Mouse (Mus musculus): ENCODE measurements around the gene Thra. TPM values are rescaled to one million over a fixed set of nuclear protein-coding genes. Genes with fewer than 3 reads are reported as not detected.
"Not testable (repeated sequence)": the region's sequence is repeated elsewhere in the genome, so short reads cannot be mapped to it uniquely, and the experiment has no call there.

Gene Thra
- polyA plus RNA-seq, 1 experiment from 2014 or later, result 11.6 TPM

DNA sequence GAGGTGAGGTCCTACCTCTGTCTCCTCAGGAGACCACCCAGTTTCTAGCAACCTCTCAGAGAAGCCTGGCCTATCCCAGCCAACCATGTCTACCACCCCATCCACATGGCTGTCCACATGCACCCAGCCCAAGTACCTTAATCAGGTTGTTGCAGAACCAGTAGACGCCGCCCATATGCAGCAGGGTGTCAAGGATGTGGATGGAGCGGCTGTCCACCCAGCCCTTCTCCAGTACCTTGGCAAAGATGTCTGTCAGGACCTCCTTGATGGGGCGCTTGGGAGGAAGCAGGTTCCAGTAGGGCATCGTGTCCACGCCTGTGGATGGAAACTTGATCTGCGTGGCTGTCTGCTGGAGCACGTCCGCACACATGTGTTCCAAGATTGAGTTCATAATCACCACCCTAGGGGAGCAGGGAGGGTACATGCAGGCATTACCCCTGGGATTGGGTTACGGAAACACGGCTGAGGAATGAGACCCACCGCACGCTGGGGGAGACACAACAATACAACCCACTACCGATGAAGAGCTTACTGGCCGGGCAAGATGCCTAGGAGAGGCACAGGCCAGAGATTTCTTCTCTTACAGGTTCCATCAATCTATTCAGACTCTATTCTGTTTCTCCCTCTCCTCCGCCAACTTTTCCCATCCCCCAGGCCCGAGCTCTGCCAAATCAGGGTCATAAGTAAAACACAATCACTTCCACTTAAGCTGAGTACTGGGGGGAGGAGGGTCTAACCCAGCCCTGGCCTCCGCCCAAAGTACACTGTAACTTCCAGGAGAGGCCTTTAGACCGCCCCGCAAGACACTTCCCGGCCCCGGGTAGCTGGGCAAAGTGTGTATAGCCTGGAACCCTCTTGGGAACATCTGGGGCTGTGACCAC, 32.8 kb upstream of the Thra start:
- Histone ChIP-seq H3K4me3 (no peak overlapping the region), H3K36me3 (peaks cover 82% of the 10 kb centered on the region), H3K27me3 (ENCODE audit: low read depth, poor library complexity, severe bottlenecking) (no peaks in the 10 kb centered on the region), H3K27ac (no peak overlapping the region), H3K9me3 (replicated peaks) (no peaks in the 10 kb centered on the region), H3K4me1 (peaks cover 1% of the 10 kb centered on the region; the same call in 1 of the 2 replicates)
- no peak for DNase-seq (ENCODE audit: low spot score)
- 94% methylated on average over 22 of the region's 22 CpGs for WGBS

DNA sequence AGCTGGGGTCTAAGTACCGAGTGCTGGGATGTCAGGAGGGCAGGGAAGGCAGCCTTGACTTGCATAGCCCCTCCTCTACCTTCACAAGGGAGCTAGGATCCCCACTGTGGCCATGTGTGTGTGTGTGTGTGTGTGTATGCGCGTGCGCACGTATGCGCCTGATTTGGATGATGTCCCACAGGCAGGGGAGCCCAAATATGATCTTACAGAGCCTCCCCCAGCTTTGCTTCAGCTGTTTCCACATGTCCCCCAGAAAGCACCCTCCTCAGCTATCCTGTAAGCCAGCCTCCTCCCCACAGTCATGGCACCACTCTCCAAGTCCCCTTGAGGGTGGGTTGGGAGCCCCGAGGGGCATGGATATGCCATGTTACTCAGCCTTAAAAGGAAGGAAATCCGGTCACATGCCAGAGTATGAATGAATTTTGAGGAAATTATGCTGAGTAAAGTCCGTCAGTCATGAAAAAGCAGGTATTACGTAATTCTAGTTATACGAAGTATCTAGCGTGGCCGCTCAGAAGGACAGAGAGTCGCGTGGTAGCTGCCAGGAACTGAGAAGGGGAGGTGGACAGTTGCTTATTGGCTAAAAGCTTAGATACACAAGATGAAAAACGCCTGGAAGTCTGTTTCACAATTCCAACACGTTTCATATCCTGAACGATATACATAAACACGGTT, 32.0 kb upstream of the Thra start:
- Histone ChIP-seq H3K36me3 (peaks cover 90% of the 10 kb centered on the region), H3K4me1 (no peaks in the 10 kb centered on the region), H3K27ac (no peak overlapping the region), H3K4me3 (no peak overlapping the region), H3K9me3 (replicated peaks) (no peaks in the 10 kb centered on the region), H3K27me3 (ENCODE audit: low read depth, poor library complexity, severe bottlenecking) (no peaks in the 10 kb centered on the region)
- DNase-seq (ENCODE audit: low spot score), result no peak
- WGBS, result 93% methylated on average over 19 of the region's 19 CpGs

DNA sequence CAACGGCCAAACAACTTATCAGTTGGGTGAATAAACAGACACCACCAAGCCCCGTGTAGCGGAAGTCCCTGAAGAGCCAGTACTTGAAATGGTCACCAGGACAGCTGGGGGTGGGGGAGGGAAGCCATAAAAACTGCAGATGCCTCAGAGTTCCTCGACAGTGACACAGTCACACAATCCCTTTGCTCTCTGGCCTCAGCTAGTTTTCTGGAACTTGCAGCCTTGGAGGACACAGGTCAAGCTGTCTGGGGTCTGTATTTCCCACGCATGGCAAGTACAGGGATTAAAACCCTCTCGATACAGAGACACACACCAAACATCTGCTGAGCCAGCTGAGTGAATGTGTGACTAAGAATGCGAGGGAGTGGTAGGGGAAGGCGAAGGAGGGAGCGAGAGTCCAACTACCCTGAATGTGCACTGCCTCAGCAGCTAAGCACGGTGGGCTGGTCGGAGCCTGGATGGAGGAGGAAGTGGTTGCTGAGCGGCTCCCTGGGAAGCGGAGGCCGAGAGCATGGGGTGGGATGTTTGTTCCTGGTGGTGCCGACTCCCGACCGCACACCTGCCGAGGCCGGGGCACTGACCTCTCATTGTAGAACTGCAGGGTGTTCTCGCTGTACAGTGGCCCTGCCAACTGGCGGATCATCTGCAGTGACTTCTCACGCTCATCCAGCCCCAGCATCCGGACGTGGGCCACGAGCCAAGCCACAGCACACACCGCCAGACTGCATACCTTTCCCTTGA, 31.3 kb upstream of the Thra start:
- Histone ChIP-seq H3K9me3 (replicated peaks) (no peaks in the 10 kb centered on the region), H3K27me3 (ENCODE audit: low read depth, poor library complexity, severe bottlenecking) (no peaks in the 10 kb centered on the region), H3K4me3 (no peak overlapping the region), H3K36me3 (peaks cover 94% of the 10 kb centered on the region), H3K4me1 (no peaks in the 10 kb centered on the region), H3K27ac (no peak overlapping the region)
- no peak for DNase-seq (ENCODE audit: low spot score)
- 90% methylated on average over 26 of the region's 26 CpGs for WGBS

DNA sequence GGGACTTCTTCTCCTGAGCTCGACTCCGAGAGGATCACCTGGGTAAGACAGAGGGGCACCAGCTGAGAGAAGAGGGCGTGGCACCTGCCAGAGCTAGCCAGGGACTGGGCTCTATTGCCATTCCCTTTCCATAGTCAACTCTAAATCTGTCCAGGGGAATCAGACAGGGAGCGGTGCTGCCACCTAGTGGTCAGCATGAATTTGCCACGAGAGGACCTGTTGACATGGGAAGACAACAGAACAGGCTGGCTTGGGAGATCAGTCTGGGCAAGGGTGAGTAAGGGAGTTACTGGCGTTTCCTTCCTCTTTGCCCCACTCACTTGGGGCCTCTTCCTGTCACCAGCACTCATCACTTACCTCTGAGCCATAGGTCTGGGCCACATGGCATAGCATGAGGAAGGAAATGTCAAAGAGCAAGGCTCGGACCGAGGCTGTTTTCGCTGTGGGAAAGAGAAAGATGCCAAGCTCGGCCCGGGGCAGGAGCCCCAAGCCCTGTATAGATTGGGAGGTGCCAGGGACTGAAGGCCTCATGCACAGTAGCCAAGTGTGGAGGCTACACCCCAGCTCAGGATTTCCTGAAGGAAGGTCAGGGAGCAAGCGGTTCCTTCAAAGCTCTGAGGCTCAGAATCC, 29.9 kb upstream of the Thra start:
- Histone ChIP-seq H3K36me3 (peaks cover 94% of the 10 kb centered on the region), H3K4me1 (no peaks in the 10 kb centered on the region), H3K27me3 (ENCODE audit: low read depth, poor library complexity, severe bottlenecking) (no peaks in the 10 kb centered on the region), H3K9me3 (replicated peaks) (no peaks in the 10 kb centered on the region), H3K4me3 (no peak overlapping the region), H3K27ac (no peak overlapping the region)
- WGBS, result 58% methylated on average over 12 of the region's 12 CpGs
- peak; percentile 88 for DNase-seq (ENCODE audit: low spot score)

DNA sequence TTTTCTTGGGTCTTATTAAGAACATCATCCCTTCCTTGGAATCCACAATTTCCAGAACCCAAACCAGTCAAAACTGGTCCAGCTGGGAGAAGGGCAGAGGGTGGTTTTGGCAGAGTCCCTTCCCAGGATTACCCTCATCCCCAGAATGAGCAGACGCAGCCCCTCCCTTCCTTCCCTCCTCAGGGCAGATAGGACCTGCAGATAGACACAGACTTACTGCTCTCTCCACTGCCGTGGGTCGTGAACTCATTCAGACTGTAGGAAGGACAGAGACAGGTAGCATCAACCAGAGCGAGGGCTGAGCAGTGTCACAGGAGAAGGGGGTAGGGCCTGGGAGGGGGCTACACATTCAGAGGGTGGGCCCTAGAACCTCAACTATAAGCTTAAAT, 29.4 kb upstream of the Thra start:
- H3K27ac ChIP-seq, result no peak overlapping the region
- H3K27me3 ChIP-seq (ENCODE audit: low read depth, poor library complexity, severe bottlenecking), result no peaks in the 10 kb centered on the region
- no peak for DNase-seq (ENCODE audit: low spot score)
- H3K4me1 ChIP-seq, result no peaks in the 10 kb centered on the region
- no peaks in the 10 kb centered on the region for H3K9me3 ChIP-seq (replicated peaks)
- peaks cover 94% of the 10 kb centered on the region for H3K36me3 ChIP-seq
- 77% methylated on average over 4 of the region's 4 CpGs for WGBS
- no peak overlapping the region for H3K4me3 ChIP-seq

DNA sequence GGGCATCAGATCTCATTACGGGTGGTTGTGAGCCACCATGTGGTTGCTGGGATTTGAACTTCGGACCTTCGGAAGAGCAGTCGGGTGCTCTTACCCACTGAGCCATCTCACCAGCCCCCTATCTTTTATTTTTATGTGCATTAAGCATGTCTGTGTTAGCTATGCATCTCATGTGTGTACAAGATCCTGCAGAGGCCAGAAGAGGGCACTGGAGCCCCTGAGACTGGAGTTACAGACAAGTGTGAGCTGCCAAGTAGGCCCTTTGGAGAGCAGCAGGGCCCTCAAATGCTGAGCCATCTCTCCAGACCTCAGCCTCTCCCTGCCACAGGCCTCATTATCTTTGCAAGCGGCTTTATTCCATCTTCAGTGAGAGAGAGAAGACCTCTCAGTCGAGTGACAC, 28.4 kb upstream of the Thra start:
- H3K36me3 ChIP-seq, result peaks cover 94% of the 10 kb centered on the region
- 89% methylated on average over 6 of the region's 6 CpGs for WGBS
- H3K9me3 ChIP-seq (replicated peaks); H3K27me3 ChIP-seq (ENCODE audit: low read depth, poor library complexity, severe bottlenecking); H3K4me3 ChIP-seq; H3K27ac ChIP-seq; DNase-seq (ENCODE audit: low spot score); H3K4me1 ChIP-seq: not testable (repeated sequence)

DNA sequence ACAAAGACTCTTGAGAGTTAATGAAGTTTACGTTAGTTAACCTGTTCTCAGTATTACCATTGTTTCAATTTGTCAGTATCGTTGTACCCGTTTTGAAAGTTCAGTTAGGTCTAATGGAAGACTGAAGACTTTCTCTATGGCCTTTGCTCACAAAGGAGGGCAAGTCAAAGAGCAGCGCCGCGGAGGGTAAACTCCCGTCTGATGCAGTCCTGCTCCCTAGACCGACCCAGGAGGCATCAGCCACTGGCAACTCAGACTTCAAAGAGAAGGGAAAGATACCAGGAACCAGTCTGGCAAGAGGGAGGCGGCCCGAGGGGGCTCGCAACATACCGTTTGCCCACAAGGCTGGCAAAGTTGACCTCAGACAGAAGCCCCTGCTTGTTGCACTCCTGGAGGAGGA, 26.7 kb upstream of the Thra start:
- Histone ChIP-seq H3K27me3 (ENCODE audit: low read depth, poor library complexity, severe bottlenecking) (no peaks in the 10 kb centered on the region), H3K36me3 (peaks cover 93% of the 10 kb centered on the region), H3K9me3 (replicated peaks) (no peaks in the 10 kb centered on the region), H3K4me1 (peaks cover 11% of the 10 kb centered on the region), H3K4me3 (no peak overlapping the region), H3K27ac (no peak overlapping the region)
- 85% methylated on average over 12 of the region's 12 CpGs for WGBS
- no peak for DNase-seq (ENCODE audit: low spot score)

DNA sequence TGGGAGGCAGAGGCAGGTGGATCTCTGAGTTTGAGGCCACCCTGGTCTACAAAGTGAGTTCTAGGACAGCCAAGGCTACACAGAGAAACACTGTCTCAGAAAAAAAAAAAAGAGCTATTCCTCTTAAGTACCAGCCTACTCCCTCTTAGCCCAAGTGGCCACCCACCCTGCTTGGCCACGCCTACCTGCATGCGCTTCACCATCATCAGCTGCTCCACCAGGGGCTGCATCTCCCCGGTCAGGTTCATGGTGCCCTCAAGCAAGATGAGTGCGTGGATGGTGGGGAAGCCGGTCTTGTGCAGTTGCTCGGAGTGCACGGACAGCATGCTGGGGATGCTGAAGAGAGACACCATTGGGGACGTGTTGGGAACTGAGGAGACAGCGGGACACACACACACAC, 24.5 kb upstream of the Thra start:
- H3K9me3 ChIP-seq (replicated peaks), result no peaks in the 10 kb centered on the region
- peaks cover 83% of the 10 kb centered on the region for H3K36me3 ChIP-seq
- no peak overlapping the region for H3K27ac ChIP-seq
- DNase-seq (ENCODE audit: low spot score), result no peak
- peaks cover 14% of the 10 kb centered on the region for H3K4me1 ChIP-seq
- no peaks in the 10 kb centered on the region for H3K27me3 ChIP-seq (ENCODE audit: low read depth, poor library complexity, severe bottlenecking)
- WGBS, result 94% methylated on average over 9 of the region's 9 CpGs
- no peak overlapping the region for H3K4me3 ChIP-seq

DNA sequence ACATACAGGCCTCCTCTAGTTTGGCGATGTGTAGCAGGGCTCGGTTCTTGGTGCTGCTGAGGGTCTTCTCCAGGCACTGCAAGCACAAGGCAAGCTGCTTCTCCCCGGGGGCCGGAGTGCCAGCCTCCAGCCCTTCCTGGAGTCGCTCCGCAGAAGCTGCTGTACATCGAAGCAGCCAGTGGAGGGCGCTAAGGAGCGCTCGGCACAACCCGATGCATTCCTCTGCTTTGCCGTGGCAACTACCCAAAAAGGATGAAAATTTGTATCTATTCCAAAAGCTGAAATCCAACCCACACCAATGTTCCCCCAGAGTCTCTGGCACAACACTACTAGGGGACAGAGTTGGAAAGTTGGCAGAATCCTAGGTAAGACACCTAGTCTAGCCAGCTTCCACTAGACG, 22.5 kb upstream of the Thra start:
- H3K4me3 ChIP-seq, result no peak overlapping the region
- no peak overlapping the region for H3K27ac ChIP-seq
- peaks cover 27% of the 10 kb centered on the region for H3K4me1 ChIP-seq
- H3K27me3 ChIP-seq (ENCODE audit: low read depth, poor library complexity, severe bottlenecking), result no peaks in the 10 kb centered on the region
- DNase-seq (ENCODE audit: low spot score), result peak; percentile 74
- peaks cover 66% of the 10 kb centered on the region for H3K36me3 ChIP-seq
- WGBS, result 23% methylated on average over 13 of the region's 13 CpGs
- H3K9me3 ChIP-seq (replicated peaks), result no peaks in the 10 kb centered on the region

DNA sequence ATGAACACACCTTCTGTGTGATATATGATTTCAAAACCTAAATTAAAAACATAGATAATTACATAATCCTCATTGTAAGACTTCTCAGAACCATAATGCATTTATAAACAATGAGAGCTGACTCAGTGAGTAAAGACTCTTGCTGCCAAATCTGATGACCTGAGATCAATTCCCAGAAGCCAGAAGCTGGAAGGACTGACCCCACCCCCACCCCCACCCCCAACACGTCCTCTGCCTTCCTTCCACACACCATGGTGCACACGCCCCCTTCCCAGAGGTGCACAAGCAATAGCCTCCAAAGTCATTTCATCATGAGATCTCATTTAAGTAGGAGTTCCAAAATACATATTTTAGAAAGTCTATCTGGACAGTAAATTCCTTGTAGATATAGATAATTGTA, 19.7 kb upstream of the Thra start:
- Histone ChIP-seq H3K27ac (no peak overlapping the region), H3K4me1 (peaks cover 27% of the 10 kb centered on the region), H3K4me3 (no peak overlapping the region), H3K36me3 (peaks cover 60% of the 10 kb centered on the region), H3K27me3 (ENCODE audit: low read depth, poor library complexity, severe bottlenecking) (no peaks in the 10 kb centered on the region), H3K9me3 (replicated peaks) (no peaks in the 10 kb centered on the region)
- DNase-seq (ENCODE audit: low spot score), result no peak
- 70% methylated on average over 2 of the region's 2 CpGs for whole genome bisulfite sequencing

DNA sequence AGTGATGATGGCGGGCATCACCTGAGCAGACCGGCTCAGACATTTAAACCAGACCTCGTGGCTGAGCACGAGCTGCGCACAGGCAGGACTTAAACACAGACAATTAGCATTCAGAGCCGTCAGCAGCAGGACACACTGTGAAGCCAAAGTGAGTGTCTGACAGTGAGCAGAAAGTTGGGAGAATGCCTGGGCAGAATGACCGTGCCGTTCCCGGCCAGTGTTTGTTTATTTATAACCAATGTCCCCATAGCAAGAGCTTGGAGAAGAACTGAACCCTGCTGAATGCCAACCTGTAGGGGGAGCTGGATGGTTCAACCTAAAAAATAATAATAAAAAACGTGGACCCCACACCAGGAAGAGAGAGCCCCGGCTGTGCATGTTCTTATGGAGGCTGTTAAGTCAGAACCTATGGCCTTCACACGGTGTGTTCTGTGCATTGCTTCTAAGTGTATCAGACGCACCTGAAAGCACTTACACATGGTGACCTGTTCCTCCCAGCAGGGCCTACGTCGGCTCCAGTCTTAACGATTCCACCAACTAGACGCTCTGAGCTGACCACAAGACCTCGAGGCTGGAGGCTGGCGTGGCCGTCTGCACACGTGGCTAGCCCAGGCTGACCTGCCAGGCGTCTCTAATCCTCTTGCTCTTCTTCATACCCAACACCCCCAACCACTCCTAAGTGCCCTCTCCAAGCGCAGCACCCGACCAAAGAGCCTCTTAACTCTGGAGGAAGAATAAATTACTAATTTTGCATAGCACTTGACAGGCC, 18.8 kb upstream of the Thra start:
- H3K9me3 ChIP-seq (replicated peaks), result no peaks in the 10 kb centered on the region
- no peaks in the 10 kb centered on the region for H3K27me3 ChIP-seq (ENCODE audit: low read depth, poor library complexity, severe bottlenecking)
- H3K4me3 ChIP-seq, result no peak overlapping the region
- H3K4me1 ChIP-seq, result peaks cover 27% of the 10 kb centered on the region
- peak overlapping the region; percentile 33; the same call in 1 of the 2 replicates for H3K27ac ChIP-seq
- DNase-seq (ENCODE audit: low spot score), result no peak
- peaks cover 60% of the 10 kb centered on the region for H3K36me3 ChIP-seq
- 66% methylated on average over 24 of the region's 24 CpGs for WGBS

DNA sequence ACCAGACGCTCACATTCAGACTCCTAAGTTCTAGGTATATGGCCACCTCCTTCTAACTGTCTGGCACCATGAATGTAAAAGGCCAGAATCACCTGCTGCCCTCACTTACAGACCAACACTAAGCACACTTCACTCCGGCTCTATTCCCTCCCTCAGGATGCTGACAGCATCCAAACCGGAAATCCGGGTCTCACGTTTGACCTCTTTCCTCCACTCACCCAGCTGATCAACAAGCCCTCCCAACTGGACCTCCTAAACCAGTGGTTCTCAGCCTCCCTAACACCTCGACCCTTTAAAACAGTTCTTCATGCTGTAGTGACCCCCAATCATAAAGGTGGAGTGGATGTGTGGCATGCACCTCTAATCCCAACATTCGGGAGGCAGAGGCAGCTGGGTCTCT, 17.3 kb upstream of the Thra start:
- Histone ChIP-seq H3K27me3 (ENCODE audit: low read depth, poor library complexity, severe bottlenecking) (no peaks in the 10 kb centered on the region), H3K36me3 (peaks cover 59% of the 10 kb centered on the region), H3K4me3 (no peak overlapping the region), H3K4me1 (peaks cover 23% of the 10 kb centered on the region), H3K27ac (no peak overlapping the region), H3K9me3 (replicated peaks) (no peaks in the 10 kb centered on the region)
- no peak for DNase-seq (ENCODE audit: low spot score)
- WGBS, result 87% methylated on average over 7 of the region's 7 CpGs

Measured in limb, embryonic 10.5 days (tissue).